Mouse (Mus musculus) neural tube, embryonic 10.5 days (tissue): ENCODE data around the gene Naa38.
A peak's percentile ranks its signal among the peaks of the same experiment; 100 is the strongest.

Experiments
- DNase-seq: peaks from one replicate; pipeline ENCODE4 v3.0.0-alpha.2; 2017; ENCODE audit warnings: low spot score; ENCODE audit errors: extremely low spot score

Gene Naa38

DNA sequence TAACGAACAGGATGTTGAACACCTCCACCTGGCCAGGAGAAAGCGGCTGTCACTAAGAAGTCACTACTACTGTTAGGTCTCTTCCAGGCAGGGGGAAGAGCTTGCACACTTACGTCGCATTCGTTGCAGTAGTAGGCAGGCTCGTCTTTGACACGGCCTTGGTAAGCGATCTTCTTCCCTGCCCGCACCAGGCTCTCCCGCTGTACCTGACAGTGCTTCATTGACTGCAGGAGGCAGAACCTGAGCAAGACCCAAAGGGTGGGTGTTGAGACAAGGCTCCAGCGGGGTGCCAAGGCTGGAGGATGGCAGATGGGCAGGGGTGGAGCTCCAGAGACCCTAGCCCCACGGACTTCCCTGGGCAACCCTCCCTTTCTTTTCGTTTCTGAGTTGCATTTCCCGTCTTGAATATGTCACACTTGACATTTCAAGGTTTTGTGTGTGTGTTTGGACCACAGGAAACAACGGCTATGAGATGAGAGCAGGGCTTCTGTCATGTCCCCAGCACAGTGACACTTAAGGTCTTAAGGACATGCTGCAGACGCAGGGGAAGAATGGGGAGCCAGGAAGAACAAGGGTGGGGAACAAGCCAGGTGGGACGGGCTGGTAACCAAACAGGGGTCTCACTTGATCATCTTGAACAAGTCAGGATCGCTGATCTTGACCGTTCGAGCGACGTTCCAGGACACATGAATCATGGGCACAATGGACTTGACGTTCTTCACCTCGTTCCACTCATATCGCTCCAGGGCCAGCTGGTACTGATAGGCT lies 5.0 kb downstream of the Naa38 start:
- DNase-seq, result no peak

- DNase-seq, result peak; percentile 81
These were observed 5.9 kb downstream of the Naa38 start for GRCm38 (mm10) chr11:69401210-69401637.

DNA sequence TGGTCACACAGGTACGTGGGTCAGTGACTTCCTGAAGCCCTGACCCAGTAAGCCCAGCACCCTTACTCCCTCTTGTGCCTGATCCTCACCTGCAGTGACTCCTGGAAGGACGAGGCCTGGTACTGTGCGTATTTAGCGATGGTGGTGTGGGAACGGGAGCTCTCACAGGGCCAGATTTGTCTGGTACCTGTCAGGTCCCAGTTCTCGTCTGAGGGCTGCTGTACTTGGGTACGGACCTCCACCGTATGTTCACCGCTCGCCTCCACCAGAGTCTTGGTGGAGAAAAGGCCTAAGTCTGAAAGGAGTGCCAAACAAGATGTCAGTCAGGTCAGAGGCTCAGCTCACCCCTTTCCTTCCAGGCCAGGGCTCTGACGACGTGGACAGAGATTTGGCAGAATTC lies 6.7 kb downstream of the Naa38 start:
- no peak for DNase-seq

GRCm38 (mm10) chr11:69403691-69404594 lies 8.7 kb downstream of the Naa38 start:
- DNase-seq, result no peak

- no peak for DNase-seq
These were observed 9.5 kb downstream of the Naa38 start for GRCm38 (mm10) chr11:69404595-69405396.

DNA sequence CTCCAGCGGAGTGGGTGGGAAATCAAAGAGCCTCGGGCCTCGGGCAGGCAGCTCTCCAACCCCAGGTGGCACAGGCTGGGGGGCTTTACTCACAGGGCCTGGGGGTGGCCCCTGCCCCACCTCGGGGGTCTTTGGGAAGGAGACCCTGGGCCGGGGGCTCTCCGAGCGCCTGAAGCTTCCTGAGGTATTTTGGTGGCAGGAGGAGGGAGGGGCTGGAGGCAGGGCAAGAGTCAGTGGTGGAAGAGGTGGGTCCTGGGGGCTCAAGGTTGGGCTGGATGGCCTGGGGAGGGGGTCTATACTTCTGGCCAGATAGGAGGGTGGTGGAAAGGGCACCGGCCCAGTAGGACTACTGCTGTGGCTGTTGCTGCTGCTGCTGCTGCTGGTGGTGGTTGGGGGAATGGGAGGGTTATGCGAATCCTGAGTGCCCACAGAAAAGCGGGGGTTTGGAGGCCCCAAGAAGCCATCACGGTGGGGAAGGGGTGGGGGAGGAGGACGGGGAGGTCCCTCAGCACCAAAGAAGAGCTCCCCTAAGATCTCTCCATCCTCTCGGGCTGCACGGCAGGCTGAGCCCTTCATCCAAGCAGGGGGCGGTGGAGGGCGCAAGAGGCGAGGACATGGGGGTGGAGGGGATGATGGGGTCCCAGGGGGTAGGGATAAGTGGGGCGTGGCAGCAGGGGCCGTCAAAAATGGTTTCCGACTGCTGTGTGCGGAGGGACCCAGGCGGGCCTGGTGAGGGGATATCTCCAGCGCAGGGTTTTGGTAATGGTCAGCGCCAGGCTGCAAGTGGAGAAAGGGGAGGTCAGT lies 10.3 kb downstream of the Naa38 start:
- DNase-seq, result no peak

- no peak for DNase-seq
These were observed 11.0 kb downstream of the Naa38 start for GRCm38 (mm10) chr11:69406282-69406681.

GRCm38 (mm10) chr11:69406867-69407723 lies 11.8 kb downstream of the Naa38 start:
- DNase-seq, result no peak

- no peak for DNase-seq
These were observed 12.4 kb downstream of the Naa38 start for GRCm38 (mm10) chr11:69407724-69408004.

DNA sequence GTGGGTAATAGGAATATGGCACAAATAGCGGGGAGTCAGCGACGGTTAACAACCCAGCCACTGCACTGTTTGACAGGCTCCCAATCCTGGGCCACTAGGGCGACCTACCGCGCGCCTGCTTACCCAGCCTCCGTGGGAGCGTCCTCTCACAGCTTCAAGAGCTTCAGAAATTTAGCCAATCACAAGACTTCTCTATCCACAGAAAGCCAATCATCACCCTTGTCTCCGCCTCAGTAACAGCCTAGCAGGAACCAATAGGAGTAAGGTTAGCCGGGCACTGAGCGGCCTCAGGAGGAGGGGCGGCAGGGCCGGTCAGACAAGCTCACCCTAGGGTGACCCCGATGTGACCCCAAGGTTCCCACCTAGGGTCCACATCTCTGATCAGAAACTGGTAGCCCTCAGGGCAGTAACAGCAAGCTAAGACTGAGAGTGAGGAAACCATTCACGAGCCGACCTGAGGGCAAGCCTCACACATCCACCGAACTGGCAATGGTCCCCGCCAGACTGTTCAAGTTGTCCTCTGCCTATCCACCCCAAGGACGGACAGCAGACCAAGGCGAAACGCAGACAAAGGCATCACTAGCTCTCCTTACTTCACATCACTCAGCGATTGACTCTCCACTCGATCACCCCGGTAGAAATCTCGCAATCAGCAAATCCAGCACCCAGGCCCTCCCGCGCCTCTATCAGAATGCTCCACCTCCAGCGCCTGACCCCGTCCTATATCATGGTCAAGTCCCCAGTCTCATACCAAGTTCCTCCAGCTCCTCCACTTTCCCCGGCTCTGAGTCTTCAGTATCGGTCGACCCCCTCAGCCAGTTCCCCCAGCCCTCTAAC lies 13.5 kb downstream of the Naa38 start:
- DNase-seq, result peak; percentile 85

- DNase-seq, result peak; percentile 92
These were observed 14.2 kb downstream of the Naa38 start for GRCm38 (mm10) chr11:69409378-69410044.

DNA sequence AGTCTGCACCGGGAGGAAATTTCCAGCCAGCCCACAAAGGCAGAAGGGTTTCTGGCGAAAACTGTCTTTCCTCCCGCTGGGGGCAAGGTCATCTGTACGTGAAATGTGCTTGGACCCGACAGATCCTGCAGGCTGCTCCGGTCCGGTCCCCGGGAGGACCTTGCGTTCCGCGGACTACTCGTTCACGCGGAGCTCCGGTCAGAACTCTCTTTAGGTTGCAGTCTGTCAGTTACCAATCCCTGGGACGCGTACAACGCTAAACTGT lies 14.7 kb downstream of the Naa38 start:
- DNase-seq, result no peak

DNA sequence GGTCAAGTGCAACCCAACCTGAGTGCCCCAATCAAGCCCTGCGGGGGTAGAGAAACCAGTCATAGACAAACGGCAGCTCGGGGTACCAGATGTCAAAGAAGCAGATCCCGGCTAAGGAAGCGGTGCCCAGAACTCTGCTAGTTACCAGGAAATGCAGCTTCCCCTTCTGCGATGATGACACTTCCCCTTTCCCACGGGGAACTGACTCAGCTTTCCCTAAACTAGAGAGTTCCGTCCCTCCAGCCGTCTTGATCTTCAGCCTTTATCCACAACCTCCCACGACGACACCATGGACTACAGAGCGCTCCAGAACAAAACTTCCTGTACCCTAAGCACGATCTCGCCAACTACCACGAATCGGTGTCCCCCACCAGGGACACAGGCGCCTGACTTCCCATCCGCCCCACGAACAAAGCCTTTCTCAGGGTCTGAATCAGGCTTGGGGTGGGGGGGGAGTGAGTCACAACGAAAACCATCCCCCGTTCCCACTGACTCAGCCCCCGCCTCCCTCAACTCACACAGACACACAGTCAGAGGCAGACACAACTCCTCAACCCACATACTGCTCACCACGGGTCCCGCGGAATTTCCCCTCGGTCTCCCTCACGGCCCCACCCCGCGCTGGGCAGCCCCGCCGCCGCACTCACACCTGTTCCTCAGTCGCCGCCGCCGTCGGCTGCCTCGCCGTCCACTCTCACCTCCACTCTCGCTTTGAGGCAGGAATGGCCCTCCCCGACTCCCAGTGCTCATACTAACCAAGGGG lies 15.2 kb downstream of the Naa38 start:
- DNase-seq, result no peak

GRCm38 (mm10) chr11:69411073-69411535 lies 15.8 kb downstream of the Naa38 start:
- DNase-seq, result peak; percentile 99

GRCm38 (mm10) chr11:69411538-69412203 lies 16.4 kb downstream of the Naa38 start:
- peak; percentile 67 for DNase-seq

- no peak for DNase-seq
These were observed 17.3 kb downstream of the Naa38 start for GRCm38 (mm10) chr11:69412548-69412947.
